Mouse (Mus musculus) heart, embryonic 13.5 days (tissue): ENCODE results near the gene 2410141K09Rik. TPM values are rescaled to one million over a fixed set of nuclear protein-coding genes. Genes with fewer than 3 reads are reported as not detected.
"Not testable (repeated sequence)": the region's sequence is repeated elsewhere in the genome, so short reads cannot be mapped to it uniquely, and the experiment has no call there.

Experiments
- ATAC-seq: fragments of 200-750 bp; cut with Nextera tagmentation; 2 replicates; pipeline ENCODE4 v1.8.0; 2017; ENCODE audit warnings: moderate TSS enrichment; ENCODE audit not compliant: insufficient number of reproducible peaks, low FRiP score, low TSS enrichment; ENCODE audit errors: extremely low read depth
- H3K27ac ChIP-seq: fragments of 300-500 bp; sonication (generic); replicated peaks from 2 replicates; pipeline ENCODE4 v1.5.1; 2015; ENCODE audit warnings: moderate library complexity, mild to moderate bottlenecking, inconsistent platforms
- H3K27me3 ChIP-seq: fragments of 300-500 bp; sonication (generic); replicated peaks from 2 replicates; pipeline ENCODE4 v1.6.1; 2015; ENCODE audit warnings: mild to moderate bottlenecking, inconsistent platforms
- H3K36me3 ChIP-seq: fragments of 300-500 bp; sonication (generic); 2 replicates; pipeline ENCODE4 v1.6.1; 2015; ENCODE audit warnings: mild to moderate bottlenecking, inconsistent platforms
- H3K4me1 ChIP-seq: fragments of 300-500 bp; sonication (generic); 2 replicates; pipeline ENCODE4 v1.6.1; 2015; ENCODE audit warnings: inconsistent platforms
- H3K4me2 ChIP-seq: fragments of 300-500 bp; sonication (generic); 2 replicates; pipeline ENCODE4 v1.6.1; 2015; ENCODE audit warnings: inconsistent platforms, mild to moderate bottlenecking, moderate library complexity
- H3K4me3 ChIP-seq: fragments of 300-500 bp; sonication (generic); 2 replicates; pipeline ENCODE4 v1.5.1; 2015; ENCODE audit warnings: moderate library complexity, mild to moderate bottlenecking, inconsistent platforms
- H3K9ac ChIP-seq: fragments of 300-500 bp; sonication (generic); 2 replicates; pipeline ENCODE4 v1.6.1; 2015; ENCODE audit warnings: inconsistent platforms, mild to moderate bottlenecking, moderate library complexity
- H3K9me3 ChIP-seq: fragments of 300-500 bp; sonication (generic); 2 replicates; pipeline ENCODE4 v1.6.1; 2016; ENCODE audit warnings: inconsistent platforms
- WGBS: fragments of 180-500 bp; shearing (Covaris S2); methylation state at CpG from one replicate; pipeline ENCODE4 v1.1.7; 2015; ENCODE audit warnings: mixed read lengths; 5-methylcytosine and 5-hydroxymethylcytosine counted together
- polyA plus RNA-seq: library from polyadenylated mRNA; unstranded; fragments of >200 nt; fragmentation: Nextera tagmentation; extraction: Ambion mirVana; gene quantifications from 2 replicates; pipeline ENCODE4 v1.2.1, GENCODE M21; 2015

The 2410141K09Rik gene
- polyA plus RNA-seq, result not detected in 2 replicates

DNA sequence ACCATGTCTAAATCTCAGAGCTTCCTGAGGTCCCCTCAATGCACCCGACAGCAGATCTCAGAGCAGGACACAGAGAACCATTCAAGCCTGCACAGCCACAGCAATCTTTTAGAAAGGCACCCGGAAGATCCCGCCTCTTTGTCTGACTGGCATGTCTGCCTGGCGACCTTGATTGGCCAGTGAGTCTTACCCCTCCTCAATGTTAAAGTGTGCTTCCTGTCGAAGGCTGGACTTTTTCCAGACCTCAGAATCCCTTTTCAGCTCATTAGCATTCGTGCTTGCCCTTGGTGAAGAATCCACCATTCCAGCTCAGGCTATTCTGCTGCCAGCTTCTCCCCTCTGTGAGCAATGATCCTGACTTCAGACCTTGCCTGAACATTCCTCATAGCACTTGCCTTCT lies at the start of gene 2410141K09Rik:
Gene 2410141K09Rik (minus strand): TSS at position 101 of the 400 bp plus-strand sequence.
- not testable (repeated sequence) for H3K4me3 ChIP-seq

DNA sequence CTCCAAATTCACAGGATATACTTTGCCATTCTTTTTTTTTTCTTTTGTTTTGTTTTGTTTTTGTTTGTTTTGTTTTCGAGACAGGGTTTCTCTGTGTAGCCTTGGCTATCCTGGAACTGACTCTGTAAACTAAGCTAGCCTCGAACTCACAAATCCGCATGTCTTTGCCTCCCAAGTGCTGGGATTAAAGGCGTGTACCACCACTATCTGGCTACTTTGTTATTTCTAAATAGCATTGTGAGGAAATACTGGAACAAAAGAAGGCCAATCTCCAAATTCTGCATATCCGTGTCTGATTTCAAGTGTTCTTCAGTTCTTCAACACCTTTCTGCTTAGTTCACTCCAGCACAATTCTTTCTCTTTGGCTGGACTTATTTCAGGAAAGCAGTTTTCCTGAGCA lies 14.1 kb downstream of the 2410141K09Rik start:
- H3K27me3 ChIP-seq, H3K9ac ChIP-seq, ATAC-seq, H3K27ac ChIP-seq, H3K4me1 ChIP-seq, H3K4me2 ChIP-seq, H3K36me3 ChIP-seq, H3K4me3 ChIP-seq, H3K9me3 ChIP-seq: not testable (repeated sequence)
- WGBS, result no CpG with 5 or more reads among the region's 5 CpGs

More for the DNA sequence above, at the start of gene 2410141K09Rik:
- not testable (repeated sequence) for ATAC-seq, H3K27ac ChIP-seq, H3K4me1 ChIP-seq, H3K36me3 ChIP-seq, H3K9me3 ChIP-seq, H3K9ac ChIP-seq, H3K4me2 ChIP-seq, H3K27me3 ChIP-seq
- WGBS, result no CpG with 5 or more reads among the region's 6 CpGs

DNA sequence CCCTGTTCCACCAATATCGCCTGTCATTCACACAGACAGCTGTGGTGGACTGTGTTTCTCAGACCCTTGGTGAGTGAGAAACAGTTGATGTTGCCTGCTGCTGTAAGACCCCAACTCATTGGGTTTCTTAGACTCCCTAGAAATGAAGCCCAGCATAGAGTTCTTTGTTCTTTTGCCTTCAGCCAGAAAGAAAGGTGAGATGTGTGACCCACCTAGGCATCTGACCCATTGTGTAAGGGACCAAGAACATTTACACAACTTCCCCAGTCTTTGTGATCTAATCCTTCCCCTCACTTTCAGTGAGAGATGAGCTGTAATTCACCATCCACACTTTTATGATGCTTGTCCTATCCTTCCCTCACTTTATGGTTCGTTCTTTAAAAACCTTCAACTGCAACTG lies 26.0 kb downstream of the 2410141K09Rik start:
- no CpG with 5 or more reads among the region's 2 CpGs for WGBS
- H3K9me3 ChIP-seq, H3K4me2 ChIP-seq: not testable (repeated sequence)

More for the DNA sequence above, 26.0 kb downstream of the 2410141K09Rik start:
- H3K36me3 ChIP-seq, H3K4me1 ChIP-seq, H3K9ac ChIP-seq, H3K27ac ChIP-seq, H3K4me3 ChIP-seq, H3K27me3 ChIP-seq, ATAC-seq: not testable (repeated sequence)

Other genes starting within 250 kb of the 2410141K09Rik start
- not detected in 2 replicates for gene Gm10772, start 213.5 kb downstream of the 2410141K09Rik start, polyA plus RNA-seq